Mouse (Mus musculus) heart, adult 2 months (tissue): ENCODE results near the gene Sema3g.

Experiments
- CTCF ChIP-seq: fragments of 200-600 bp; IDR thresholded peaks from 2 replicates; pipeline ENCODE4 v1.8.1; 2022; ENCODE audit warnings: antibody characterized with exemption, mild to moderate bottlenecking, moderate library complexity
- POLR2A ChIP-seq: fragments of 200-500 bp; IDR thresholded peaks from 2 replicates; pipeline ENCODE4 v1.6.1; 2011; ENCODE audit warnings: mild to moderate bottlenecking, low read depth, low read length, control low read depth; ENCODE audit not compliant: insufficient read depth

DNA sequence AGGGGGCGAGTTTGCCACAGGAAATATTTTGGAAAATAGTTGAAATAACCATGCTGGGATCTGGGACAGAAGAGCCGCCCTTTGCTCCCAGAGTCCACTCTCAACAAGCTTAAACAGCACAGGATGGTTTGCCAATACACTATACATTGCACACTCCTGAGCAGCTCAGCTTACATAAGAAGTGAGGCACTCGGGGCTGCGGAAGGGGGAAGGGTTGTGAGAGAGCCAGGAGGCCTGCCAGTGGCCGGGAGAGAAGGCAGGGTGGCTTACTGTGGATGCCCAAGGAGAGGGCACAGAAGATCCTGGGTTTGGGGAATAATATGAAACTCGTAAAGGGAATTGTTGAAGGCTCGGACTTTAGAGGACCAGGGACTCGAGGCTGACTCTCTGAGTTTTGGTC is 3.8 kb upstream of the Sema3g start:
- TF ChIP-seq CTCF (no peak), POLR2A (peak; percentile 42)
